ENCODE assay signal across 23 mouse cellular contexts in genomic region chr1:84222051-84222450, GRCm38 (mm10).
A peak's percentile ranks its signal among the peaks of the same experiment; 100 is the strongest.
DNase-seq lines count a peak whose midpoint lies in the region; ATAC-seq lines count a peak whose summit lies in the region.
"Had no signal": no experiment of that assay in that cellular context is flagged by ENCODE, and none has a peak within 500 bp of the region (broad histone marks: within the 10 kb centered on the region; RNA-seq: fewer than 3 reads in every experiment).

No protein-coding gene starts in this region.

- WGBS in hindbrain, embryonic 15.5 days, result 83% methylated on average over 1 of the region's 1 CpGs
- 67% methylated on average over 1 of the region's 1 CpGs for WGBS in hindbrain, embryonic 14.5 days

- no peak overlapping the region for H3K9ac ChIP-seq in hindbrain, embryonic 15.5 days
- no peak overlapping the region for H3K9ac ChIP-seq in hindbrain, embryonic 14.5 days
- H3K9ac ChIP-seq: embryonic facial prominence, embryonic 13.5 days; heart, embryonic 13.5 days; limb, embryonic 13.5 days; lung, embryonic 15.5 days; midbrain, embryonic 12.5 days had no signal

- H3K4me2 ChIP-seq in hindbrain, embryonic 15.5 days, result no peak overlapping the region
- no peak overlapping the region for H3K4me2 ChIP-seq in hindbrain, embryonic 14.5 days (replicated peaks)
- H3K4me2 ChIP-seq: embryonic facial prominence, embryonic 13.5 days; heart, embryonic 13.5 days; limb, embryonic 13.5 days; liver, embryonic 11.5 days; lung, embryonic 15.5 days; midbrain, embryonic 12.5 days had no signal

- no peaks in the 10 kb centered on the region for H3K36me3 ChIP-seq in hindbrain, embryonic 15.5 days
- no peaks in the 10 kb centered on the region for H3K36me3 ChIP-seq in hindbrain, embryonic 14.5 days (replicated peaks; ENCODE audit: control insufficient read depth, insufficient read depth)
- H3K36me3 ChIP-seq: embryonic facial prominence, embryonic 13.5 days; G1E; heart, embryonic 13.5 days; limb, embryonic 13.5 days; lung, embryonic 15.5 days; midbrain, embryonic 12.5 days had no signal

- H3K4me3 ChIP-seq in hindbrain, embryonic 15.5 days, result no peak overlapping the region
- H3K4me3 ChIP-seq in hindbrain, embryonic 14.5 days (replicated peaks; ENCODE audit: low read length), result no peak overlapping the region
- H3K4me3 ChIP-seq: embryonic facial prominence, embryonic 13.5 days; heart, embryonic 13.5 days; limb, embryonic 13.5 days; lung, embryonic 15.5 days; midbrain, embryonic 12.5 days had no signal

- no peak overlapping the region for H3K27ac ChIP-seq in hindbrain, embryonic 15.5 days (replicated peaks)
- no peak overlapping the region for H3K27ac ChIP-seq in hindbrain, embryonic 14.5 days
- H3K27ac ChIP-seq: embryonic facial prominence, embryonic 13.5 days; heart, embryonic 13.5 days; limb, embryonic 13.5 days; lung, embryonic 15.5 days; midbrain, embryonic 12.5 days had no signal

- ATAC-seq in hindbrain, embryonic 15.5 days (ENCODE audit: low FRiP score, low read depth), result peak; percentile 48
- no peak for ATAC-seq in hindbrain, embryonic 14.5 days (ENCODE audit: low FRiP score)
- ATAC-seq: intestine, postnatal 0 days; Patski had no signal

- H3K9me3 ChIP-seq in hindbrain, embryonic 15.5 days, result no peaks in the 10 kb centered on the region
- no peaks in the 10 kb centered on the region for H3K9me3 ChIP-seq in hindbrain, embryonic 14.5 days (ENCODE audit: control insufficient read depth, low read length)
- H3K9me3 ChIP-seq: embryonic facial prominence, embryonic 13.5 days; heart, embryonic 13.5 days; limb, embryonic 13.5 days; lung, embryonic 15.5 days; midbrain, embryonic 12.5 days had no signal

- DNase-seq in cerebellum, adult 11-12 months, result peak; percentile 19
- no peak for DNase-seq in cerebellum, adult 11 months
- DNase-seq in hindbrain, embryonic 14.5 days (ENCODE audit: low spot score), result no peak
- peak; percentile 54 for DNase-seq in brain, adult 2 months (ENCODE audit: low read depth, low spot score)
- DNase-seq in cerebellum, postnatal 10 days, result peak; percentile 41 to 53
- DNase-seq in layer of hippocampus, postnatal 36 days, result no peak
- DNase-seq: adrenal gland, postnatal 10 days; embryo, embryonic 11 days; gastrocnemius, postnatal 10 days; heart, postnatal 10 days; kidney, adult 9 months; kidney, postnatal 10 days; thymus, postnatal 4 days had no signal

- H3K27me3 ChIP-seq in hindbrain, embryonic 15.5 days, result no peaks in the 10 kb centered on the region
- no peaks in the 10 kb centered on the region for H3K27me3 ChIP-seq in hindbrain, embryonic 14.5 days (ENCODE audit: control insufficient read depth, insufficient read depth, low read length)
- H3K27me3 ChIP-seq: embryonic facial prominence, embryonic 13.5 days; heart, embryonic 13.5 days; lung, embryonic 15.5 days; midbrain, embryonic 12.5 days; Patski had no signal

- H3K4me1 ChIP-seq in hindbrain, embryonic 15.5 days (replicated peaks), result peaks cover 13% of the 10 kb centered on the region; the same call in 1 of the 2 replicates
- 0 out of 2 replicates have a peak, but pooled peaks cover 5% of the 10 kb centered on the region for H3K4me1 ChIP-seq in hindbrain, embryonic 14.5 days (replicated peaks; ENCODE audit: control insufficient read depth, insufficient read depth, low read length)
- H3K4me1 ChIP-seq: lung, embryonic 15.5 days; midbrain, embryonic 12.5 days had no signal

Comparison
In these comparisons a context has a peak if more than half of its experiments do, and no peak if none do; other contexts are left out.
1. DNase-seq: peak in cerebellum, adult 11-12 months (single experiment), brain, adult 2 months (single experiment) and cerebellum, postnatal 10 days (2 of 2); none in cerebellum, adult 11 months (single experiment), hindbrain, embryonic 14.5 days (single experiment) and layer of hippocampus, postnatal 36 days (0 of 2).